Mouse (Mus musculus) embryonic facial prominence, embryonic 15.5 days (tissue): ENCODE measurements around the gene Cks1b. TPM values are rescaled to one million over a fixed set of nuclear protein-coding genes. Genes with fewer than 3 reads are reported as not detected.

Experiments used
- ATAC-seq: fragments of 200-750 bp; cut with Nextera tagmentation; 2 replicates; pipeline ENCODE4 v1.8.0; 2017; ENCODE audit warnings: low read depth, moderate TSS enrichment; ENCODE audit not compliant: insufficient number of reproducible peaks, low FRiP score, low TSS enrichment
- H3K27ac ChIP-seq: fragments of 300-500 bp; sonication (generic); replicated peaks from 2 replicates; pipeline ENCODE4 v1.5.1; 2015; ENCODE audit warnings: mild to moderate bottlenecking, inconsistent platforms
- H3K27me3 ChIP-seq: fragments of 300-500 bp; sonication (generic); 2 replicates; pipeline ENCODE4 v1.6.1; 2015; ENCODE audit warnings: inconsistent platforms
- H3K36me3 ChIP-seq: fragments of 300-500 bp; sonication (generic); 2 replicates; pipeline ENCODE4 v1.6.1; 2015; ENCODE audit warnings: mild to moderate bottlenecking, inconsistent platforms
- H3K4me1 ChIP-seq: fragments of 300-500 bp; sonication (generic); 2 replicates; pipeline ENCODE4 v1.6.1; 2015; ENCODE audit warnings: inconsistent platforms
- H3K4me2 ChIP-seq: fragments of 300-500 bp; sonication (generic); replicated peaks from 2 replicates; pipeline ENCODE4 v1.6.1; 2015; ENCODE audit warnings: mild to moderate bottlenecking, inconsistent platforms
- H3K4me3 ChIP-seq: fragments of 300-500 bp; sonication (generic); replicated peaks from 2 replicates; pipeline ENCODE4 v1.5.1; 2015; ENCODE audit warnings: mild to moderate bottlenecking, inconsistent platforms
- H3K9ac ChIP-seq: fragments of 300-500 bp; sonication (generic); 2 replicates; pipeline ENCODE4 v1.6.1; 2015; ENCODE audit warnings: inconsistent platforms
- H3K9me3 ChIP-seq: fragments of 300-500 bp; sonication (generic); replicated peaks from 2 replicates; pipeline ENCODE4 v1.6.1; 2016; ENCODE audit warnings: inconsistent platforms
- WGBS: fragments of 180-500 bp; shearing (Covaris S2); methylation state at CpG from one replicate; pipeline ENCODE4 v1.1.7; 2015; 5-methylcytosine and 5-hydroxymethylcytosine counted together
- polyA plus RNA-seq: library from polyadenylated mRNA; unstranded; fragments of >200 nt; fragmentation: Nextera tagmentation; extraction: Ambion mirVana; gene quantifications from 2 replicates; pipeline ENCODE4 v1.2.1, GENCODE M21; 2015

Cks1b gene
- polyA plus RNA-seq, 1 experiment from 2014 or later: 342 TPM

DNA sequence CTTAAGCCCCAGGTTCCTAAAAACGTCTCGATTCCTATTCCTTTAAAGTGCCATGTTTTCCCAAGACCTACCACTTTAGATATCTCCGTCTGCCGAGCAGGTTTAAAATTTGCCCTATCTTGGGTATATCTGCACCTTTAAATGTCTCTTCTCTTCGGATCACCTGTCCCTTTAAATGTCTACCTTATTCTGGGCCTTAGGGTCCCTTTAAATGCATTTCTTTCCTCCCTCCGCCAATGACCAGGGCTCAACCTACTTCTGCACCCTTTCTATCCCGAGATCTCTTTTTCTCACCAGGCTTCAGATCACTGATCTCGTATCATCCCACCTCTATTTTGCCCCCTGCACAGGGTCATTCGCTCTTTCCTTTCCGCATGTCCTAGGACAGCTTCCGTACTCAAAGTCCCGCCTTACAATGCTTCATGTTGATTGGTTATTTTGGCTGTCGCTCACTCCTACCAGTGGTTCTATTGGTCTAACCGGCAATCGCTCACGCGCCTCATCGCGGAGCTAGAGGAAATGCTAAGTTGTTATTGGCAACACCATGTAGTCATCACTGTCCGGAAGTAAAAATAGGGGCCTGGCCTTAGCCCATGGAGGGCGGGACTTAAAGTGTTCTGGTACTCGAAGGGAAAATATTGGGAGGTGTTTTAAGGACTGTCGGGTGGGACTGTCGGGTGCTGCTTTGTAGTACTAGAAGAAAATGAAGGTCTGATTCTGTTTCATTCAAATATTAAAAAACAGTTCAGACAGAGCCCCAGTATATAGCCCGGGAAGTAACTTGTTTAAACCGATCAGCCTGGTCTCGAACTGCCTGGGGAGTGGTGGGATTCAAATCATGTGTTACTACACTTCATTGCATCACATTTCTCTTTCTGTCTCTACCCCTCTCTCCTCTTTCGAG lies 6.4 kb downstream of the Cks1b start, which contains the start of gene Flad1:
TSS of gene Flad1 (minus strand) at position 381 of the 904 bp plus-strand sequence.
- Histone ChIP-seq H3K27me3 (no peaks in the 10 kb centered on the region), H3K9me3 (no peaks in the 10 kb centered on the region), H3K9ac (peak within 1 kb of the TSS; percentile 21; the same call in 1 of the 2 replicates), H3K36me3 (peaks cover 51% of the 10 kb centered on the region), H3K27ac (0 out of 2 replicates have a peak within 1 kb of the TSS, but pooled peaks have one; percentile 29), H3K4me3 (peak within 1 kb of the TSS; percentile 54), H3K4me1 (peaks cover 11% of the 10 kb centered on the region), H3K4me2 (peak within 1 kb of the TSS; percentile 60)
- peak; percentile 99 for ATAC-seq
- 6% methylated on average over 28 of the region's 28 CpGs for WGBS

DNA sequence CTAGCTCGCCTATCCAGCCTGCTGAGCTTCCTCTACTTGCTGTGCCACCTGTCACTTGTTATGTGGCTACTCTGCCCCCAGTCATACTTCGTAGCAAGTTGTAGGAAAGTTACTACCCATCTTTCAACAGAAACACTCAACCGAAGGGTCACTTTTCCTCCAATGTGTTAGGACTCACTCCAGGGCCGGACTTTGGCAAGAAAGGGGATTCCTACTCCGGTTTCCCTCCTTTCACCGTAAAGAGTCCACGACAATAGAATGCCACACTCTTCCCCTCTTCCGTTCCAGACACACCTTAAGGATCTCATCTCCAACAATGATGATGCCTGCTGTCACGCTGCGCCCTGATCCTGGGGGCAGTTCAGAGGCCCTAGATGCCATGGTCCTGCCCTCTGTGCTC lies 7.3 kb downstream of the Cks1b start:
- H3K27me3 ChIP-seq: no peaks in the 10 kb centered on the region
- H3K27ac ChIP-seq: 0 out of 2 replicates have a peak overlapping the region, but pooled peaks have one; percentile 29
- peaks cover 6% of the 10 kb centered on the region for H3K4me1 ChIP-seq
- 71% methylated on average over 10 of the region's 10 CpGs for WGBS
- H3K9ac ChIP-seq: peak overlapping the region; percentile 21; the same call in 1 of the 2 replicates
- no peak for ATAC-seq
- no peaks in the 10 kb centered on the region for H3K9me3 ChIP-seq
- peak overlapping the region; percentile 54 for H3K4me3 ChIP-seq
- H3K36me3 ChIP-seq: peaks cover 49% of the 10 kb centered on the region
- H3K4me2 ChIP-seq: peak overlapping the region; percentile 60

DNA sequence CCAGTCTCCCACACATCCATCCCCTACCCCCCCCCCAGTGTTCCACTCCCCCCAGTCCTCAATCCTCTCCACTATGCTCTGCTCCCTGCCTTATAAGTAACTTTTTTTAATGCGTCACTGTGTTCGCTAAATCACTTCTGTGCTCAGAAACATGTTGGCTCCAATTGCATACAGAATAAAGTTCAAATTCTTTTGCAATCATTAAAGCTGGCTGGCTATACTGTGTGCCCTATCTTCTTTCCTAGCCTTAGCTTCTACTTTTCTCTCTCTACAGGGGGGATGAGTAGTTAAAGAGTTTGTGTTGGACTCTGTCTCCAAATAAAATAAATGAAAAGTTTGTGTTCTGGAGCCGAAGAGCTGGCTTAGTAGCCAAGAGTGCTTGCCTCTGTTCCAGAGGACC lies 8.5 kb downstream of the Cks1b start:
- ATAC-seq: no peak
- H3K9me3 ChIP-seq: no peaks in the 10 kb centered on the region

GRCm38 (mm10) chr3:89408448-89408847 lies 9.7 kb downstream of the Cks1b start:
- H3K4me1 ChIP-seq: peaks cover 6% of the 10 kb centered on the region
- no peaks in the 10 kb centered on the region for H3K27me3 ChIP-seq
- H3K9ac ChIP-seq: no peak overlapping the region
- WGBS: 63% methylated on average over 16 of the region's 16 CpGs
- H3K4me2 ChIP-seq: no peak overlapping the region
- H3K27ac ChIP-seq: no peak overlapping the region
- peaks cover 43% of the 10 kb centered on the region for H3K36me3 ChIP-seq
- ATAC-seq: no peak
- H3K4me3 ChIP-seq: no peak overlapping the region
- H3K9me3 ChIP-seq: no peaks in the 10 kb centered on the region

More for the DNA sequence above, 8.5 kb downstream of the Cks1b start:
- Histone ChIP-seq H3K4me2 (no peak overlapping the region), H3K9ac (no peak overlapping the region), H3K27me3 (no peaks in the 10 kb centered on the region), H3K27ac (no peak overlapping the region), H3K4me3 (no peak overlapping the region), H3K36me3 (peaks cover 45% of the 10 kb centered on the region), H3K4me1 (peaks cover 6% of the 10 kb centered on the region)
- 94% methylated on average over 3 of the region's 3 CpGs for WGBS

- H3K27ac ChIP-seq: no peak overlapping the region
- no peak overlapping the region for H3K9ac ChIP-seq
- H3K4me3 ChIP-seq: no peak overlapping the region
- no peaks in the 10 kb centered on the region for H3K9me3 ChIP-seq
- H3K4me1 ChIP-seq: peaks cover 6% of the 10 kb centered on the region
- peaks cover 56% of the 10 kb centered on the region for H3K36me3 ChIP-seq
- H3K27me3 ChIP-seq: no peaks in the 10 kb centered on the region
- no peak for ATAC-seq
- WGBS: 84% methylated on average over 6 of the region's 6 CpGs
- no peak overlapping the region for H3K4me2 ChIP-seq
Measured at GRCm38 (mm10) chr3:89406887-89407286, 11.3 kb downstream of the Cks1b start.

GRCm38 (mm10) chr3:89402693-89403092 lies 15.5 kb downstream of the Cks1b start, which contains the start of gene Lenep:
Gene Lenep, minus strand, starts transcription at chr3:89402793.
- Histone ChIP-seq H3K9me3 (no peaks in the 10 kb centered on the region), H3K36me3 (peaks cover 50% of the 10 kb centered on the region), H3K27me3 (no peaks in the 10 kb centered on the region), H3K4me2 (no peak within 1 kb of the TSS), H3K4me1 (no peaks in the 10 kb centered on the region), H3K27ac (no peak within 1 kb of the TSS), H3K9ac (no peak within 1 kb of the TSS), H3K4me3 (no peak within 1 kb of the TSS)
- 72% methylated on average over 5 of the region's 5 CpGs for WGBS
- ATAC-seq: no peak

DNA sequence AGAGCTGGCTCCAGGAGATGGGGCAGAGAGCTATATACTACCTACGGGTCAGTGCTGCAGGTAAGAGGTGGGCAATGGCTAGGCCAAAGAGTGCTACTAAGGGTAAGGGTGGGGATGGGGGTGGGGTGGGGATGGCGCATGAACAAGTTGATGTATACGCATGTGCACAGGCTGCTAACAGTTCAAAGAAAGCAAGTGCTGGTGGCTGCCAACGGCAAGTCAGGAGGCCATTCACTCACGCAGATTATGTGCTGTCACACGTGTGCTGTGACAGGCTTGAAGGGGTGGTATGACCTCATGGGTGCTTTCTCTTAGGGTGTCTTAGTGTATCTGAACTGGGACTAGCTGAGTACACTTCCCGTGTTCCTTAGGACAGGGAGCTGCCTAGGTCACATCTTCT lies 16.9 kb downstream of the Cks1b start:
- H3K36me3 ChIP-seq: peaks cover 41% of the 10 kb centered on the region
- WGBS: 91% methylated on average over 7 of the region's 7 CpGs
- no peak for ATAC-seq
- no peak overlapping the region for H3K4me2 ChIP-seq
- H3K9me3 ChIP-seq: no peaks in the 10 kb centered on the region
- no peaks in the 10 kb centered on the region for H3K27me3 ChIP-seq
- peaks cover 7% of the 10 kb centered on the region for H3K4me1 ChIP-seq
- H3K9ac ChIP-seq: no peak overlapping the region
- no peak overlapping the region for H3K4me3 ChIP-seq
- no peak overlapping the region for H3K27ac ChIP-seq

DNA sequence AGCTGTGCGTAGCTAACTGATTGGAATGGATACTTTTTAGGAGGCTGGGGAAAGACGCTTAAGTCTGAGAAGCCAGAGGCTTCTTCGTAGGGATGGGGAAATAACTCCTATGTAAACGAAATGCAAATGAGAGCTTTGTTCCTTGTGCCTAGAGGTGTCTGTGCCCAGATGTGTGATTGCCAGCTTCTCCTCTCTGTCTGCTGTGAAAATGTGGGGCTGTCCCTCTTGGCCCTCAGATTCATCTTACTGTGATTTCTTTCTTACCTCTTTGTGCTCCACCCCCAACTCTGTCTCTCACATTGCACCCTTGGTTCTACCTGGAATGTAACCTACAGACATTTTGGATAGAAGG lies 21.6 kb downstream of the Cks1b start:
- H3K36me3 ChIP-seq: peaks cover 3% of the 10 kb centered on the region
- no peaks in the 10 kb centered on the region for H3K27me3 ChIP-seq
- H3K9me3 ChIP-seq: no peaks in the 10 kb centered on the region
- H3K4me2 ChIP-seq: peak overlapping the region; percentile 98
- H3K27ac ChIP-seq: peak overlapping the region; percentile 93
- peak overlapping the region; percentile 58 for H3K4me3 ChIP-seq
- no peak overlapping the region for H3K9ac ChIP-seq
- H3K4me1 ChIP-seq: peaks cover 52% of the 10 kb centered on the region
- 1% methylated on average over 4 of the region's 4 CpGs for WGBS
- ATAC-seq: no peak

GRCm38 (mm10) chr3:89395806-89396653 lies 22.2 kb downstream of the Cks1b start:
- H3K36me3 ChIP-seq: no peaks in the 10 kb centered on the region; the same call in 1 of the 2 replicates
- H3K9me3 ChIP-seq: no peaks in the 10 kb centered on the region
- peaks cover 58% of the 10 kb centered on the region for H3K4me1 ChIP-seq
- no peaks in the 10 kb centered on the region for H3K27me3 ChIP-seq
- peak overlapping the region; percentile 58 for H3K4me3 ChIP-seq
- ATAC-seq: no peak
- WGBS: 1% methylated on average over 43 of the region's 44 CpGs
- H3K9ac ChIP-seq: peak overlapping the region; percentile 40
- peak overlapping the region; percentile 98 for H3K4me2 ChIP-seq
- peak overlapping the region; percentile 93 for H3K27ac ChIP-seq

DNA sequence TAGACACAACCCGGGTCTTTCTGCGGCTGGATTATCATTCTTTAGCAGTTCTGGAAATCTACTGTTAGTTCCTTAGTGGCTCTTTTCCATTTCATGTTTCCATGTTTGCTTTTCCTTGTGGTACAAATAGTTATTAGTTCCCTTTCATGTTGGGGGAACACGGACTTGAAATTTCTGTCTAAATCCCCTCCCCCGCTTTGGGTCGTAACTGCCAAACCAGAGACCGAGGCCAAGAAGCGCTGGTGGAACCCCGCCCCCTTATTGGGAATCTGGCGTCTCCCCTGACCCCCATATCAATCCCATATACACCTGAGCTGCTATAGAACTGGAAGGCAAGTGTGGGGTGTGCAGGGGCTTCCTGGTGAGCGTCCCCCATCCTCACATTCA lies 22.8 kb downstream of the Cks1b start:
- Histone ChIP-seq H3K27ac (peak overlapping the region; percentile 93), H3K27me3 (no peaks in the 10 kb centered on the region), H3K36me3 (no peaks in the 10 kb centered on the region; the same call in 1 of the 2 replicates), H3K9ac (peak overlapping the region; percentile 15; the same call in 1 of the 2 replicates), H3K9me3 (no peaks in the 10 kb centered on the region), H3K4me3 (peak overlapping the region; percentile 58), H3K4me2 (peak overlapping the region; percentile 98), H3K4me1 (peaks cover 64% of the 10 kb centered on the region)
- no peak for ATAC-seq
- WGBS: 4% methylated on average over 10 of the region's 10 CpGs

DNA sequence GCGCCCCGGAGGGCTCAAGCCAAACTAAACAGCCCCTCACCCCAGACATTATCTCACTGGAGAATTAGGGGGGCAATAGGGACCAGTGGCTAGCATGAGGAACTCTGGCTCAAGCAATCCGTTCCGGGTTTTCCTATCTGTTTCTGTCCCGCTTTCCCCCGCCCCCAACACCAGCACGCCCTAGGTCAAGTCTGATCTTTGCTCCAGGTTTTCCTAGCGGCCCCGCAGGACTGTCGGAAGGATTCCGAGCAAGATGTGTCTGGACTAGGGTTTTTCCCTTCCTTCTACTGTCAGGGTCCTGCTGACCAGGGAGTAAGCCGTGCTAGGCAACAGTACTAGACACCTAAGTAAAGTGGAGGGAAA lies 23.3 kb downstream of the Cks1b start:
- WGBS: under 1% methylated on average over 12 of the region's 12 CpGs
- H3K4me2 ChIP-seq: peak overlapping the region; percentile 98
- H3K9me3 ChIP-seq: no peaks in the 10 kb centered on the region
- no peaks in the 10 kb centered on the region for H3K27me3 ChIP-seq
- peak overlapping the region; percentile 58 for H3K4me3 ChIP-seq
- H3K27ac ChIP-seq: peak overlapping the region; percentile 93
- H3K36me3 ChIP-seq: no peaks in the 10 kb centered on the region
- peak overlapping the region; percentile 15; the same call in 1 of the 2 replicates for H3K9ac ChIP-seq
- peaks cover 69% of the 10 kb centered on the region for H3K4me1 ChIP-seq
- peak; percentile 1; the same call in 1 of the 2 replicates for ATAC-seq
